Mouse (Mus musculus): Measurements from ENCODE around the gene Phlpp2. TPM values are rescaled to one million over a fixed set of nuclear protein-coding genes. Genes with fewer than 3 reads are reported as not detected.

Phlpp2 gene
- polyA plus RNA-seq, 1 experiment from 2014 or later = 2.0 TPM

DNA sequence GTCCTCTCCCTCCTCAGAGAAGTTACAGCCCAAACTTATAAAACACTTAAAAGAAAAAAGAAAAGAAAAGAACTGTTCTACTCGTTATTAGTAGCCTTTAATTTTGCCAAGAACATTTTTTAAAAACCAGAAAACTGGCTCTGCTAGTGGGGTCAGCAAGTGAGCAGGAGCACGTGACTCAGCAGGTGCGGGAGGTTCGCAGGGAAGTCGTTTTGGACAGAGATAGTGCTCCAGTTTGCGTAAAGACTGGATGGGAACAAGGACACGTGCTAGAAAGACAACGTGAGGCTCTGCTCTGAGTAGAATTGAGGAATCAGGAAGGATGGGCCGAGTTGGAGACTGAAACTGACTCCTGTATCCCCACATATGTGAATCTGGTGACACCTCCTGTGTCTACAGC is 94.6 kb downstream of the Phlpp2 start:
- no peak overlapping the region for H3K4me3 ChIP-seq (ENCODE audit: inconsistent target)
- H3K36me3 ChIP-seq (ENCODE audit: inconsistent target) = no peaks in the 10 kb centered on the region
- no peak overlapping the region for H3K27ac ChIP-seq
- 66% methylated on average over 9 of the region's 9 CpGs for WGBS (ENCODE audit: missing documents)
- H3K79me2 ChIP-seq (ENCODE audit: inconsistent target) = no peaks in the 10 kb centered on the region

DNA sequence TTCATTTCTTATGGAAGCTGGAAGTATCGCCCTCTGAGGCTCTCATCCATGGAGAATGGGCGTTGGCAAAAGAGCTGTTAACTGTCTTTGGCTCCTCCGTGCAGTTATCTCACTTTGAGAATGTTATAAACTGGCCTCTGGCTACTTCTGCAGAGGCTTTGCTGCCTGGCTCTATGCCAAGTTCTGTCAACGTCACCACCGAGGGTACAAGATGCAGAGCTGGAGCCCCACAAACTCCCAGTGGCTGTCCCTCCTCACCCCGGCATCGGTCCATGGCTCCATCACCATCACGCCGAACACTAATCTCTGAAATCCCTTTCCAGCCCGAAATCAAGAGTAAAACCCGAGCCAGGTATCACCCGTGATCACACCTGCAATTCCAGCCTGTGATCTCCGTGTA is 95.1 kb downstream of the Phlpp2 start:
- WGBS (ENCODE audit: missing documents) = 78% methylated on average over 13 of the region's 13 CpGs
- Histone ChIP-seq H3K36me3 (ENCODE audit: inconsistent target) (no peaks in the 10 kb centered on the region), H3K79me2 (ENCODE audit: inconsistent target) (no peaks in the 10 kb centered on the region), H3K4me3 (ENCODE audit: inconsistent target) (no peak overlapping the region), H3K27ac (no peak overlapping the region)

DNA sequence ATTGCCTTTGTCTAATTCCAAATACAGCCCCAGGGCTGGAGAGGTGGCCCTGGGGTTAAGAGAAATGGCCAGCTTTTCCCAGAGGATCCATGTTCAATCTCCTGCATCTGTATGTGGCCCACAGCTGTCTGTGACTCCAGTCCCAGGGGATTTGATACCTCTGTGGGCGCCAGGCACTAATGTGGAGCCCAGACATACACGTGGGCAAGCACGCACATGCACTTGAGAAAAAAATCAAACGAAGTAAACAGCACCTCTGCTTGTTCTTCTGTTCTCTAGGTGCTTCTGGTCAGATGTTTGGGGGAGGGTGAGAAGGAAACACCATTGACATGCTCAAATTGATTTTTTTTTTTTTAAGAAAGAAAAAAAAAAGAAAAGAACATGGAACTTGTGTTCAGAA is 95.8 kb downstream of the Phlpp2 start:
- 69% methylated on average over 4 of the region's 4 CpGs for WGBS (ENCODE audit: missing documents)
- Histone ChIP-seq H3K4me3 (ENCODE audit: inconsistent target) (no peak overlapping the region), H3K79me2 (ENCODE audit: inconsistent target) (no peaks in the 10 kb centered on the region), H3K36me3 (ENCODE audit: inconsistent target) (no peaks in the 10 kb centered on the region), H3K27ac (no peak overlapping the region)

DNA sequence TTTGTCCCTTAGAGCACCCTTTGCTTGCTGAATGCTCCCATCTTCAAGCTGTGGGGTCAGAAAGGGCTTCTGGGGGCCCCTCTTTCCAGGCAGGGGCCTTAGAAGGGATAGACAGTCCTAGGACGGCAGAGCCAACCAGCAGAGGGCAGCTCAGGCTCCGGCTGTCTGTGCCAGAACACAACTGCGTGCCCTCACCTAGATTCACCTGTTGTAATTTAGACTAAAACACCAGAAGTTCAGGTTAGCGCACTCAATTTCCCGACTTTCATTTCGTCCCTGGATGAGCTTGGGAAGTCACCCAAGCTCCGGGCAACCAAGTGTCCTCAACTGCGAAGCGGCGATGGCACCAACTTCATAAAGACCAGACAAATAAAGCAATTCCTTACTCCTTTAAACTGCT is 100.5 kb downstream of the Phlpp2 start:
- H3K4me3 ChIP-seq (ENCODE audit: inconsistent target) = no peak overlapping the region
- H3K27ac ChIP-seq = no peak overlapping the region
- WGBS (ENCODE audit: missing documents) = 61% methylated on average over 10 of the region's 10 CpGs
- no peaks in the 10 kb centered on the region for H3K79me2 ChIP-seq (ENCODE audit: inconsistent target)
- no peaks in the 10 kb centered on the region for H3K36me3 ChIP-seq (ENCODE audit: inconsistent target)

DNA sequence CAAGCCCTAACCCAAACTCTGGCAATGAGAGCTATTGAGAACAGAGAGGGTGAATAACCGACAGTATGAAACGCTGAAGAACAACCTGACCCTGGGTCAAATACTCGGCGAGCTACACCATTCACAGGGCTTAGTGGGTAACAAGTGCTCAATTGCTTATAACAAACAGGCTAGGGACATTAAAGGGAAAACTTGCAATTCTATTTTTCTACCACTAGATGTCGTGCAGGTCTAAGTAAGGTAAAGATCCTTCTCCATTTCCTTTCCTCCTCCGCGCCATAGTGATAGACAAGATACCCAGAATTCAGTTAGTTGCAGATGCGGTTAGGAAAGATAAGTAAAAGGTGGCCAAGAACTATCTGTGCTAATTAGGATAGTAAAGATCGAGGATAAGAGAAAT is 102.0 kb downstream of the Phlpp2 start:
- H3K36me3 ChIP-seq (ENCODE audit: inconsistent target) = no peaks in the 10 kb centered on the region
- no peak overlapping the region for H3K27ac ChIP-seq
- H3K79me2 ChIP-seq (ENCODE audit: inconsistent target) = no peaks in the 10 kb centered on the region
- H3K4me3 ChIP-seq (ENCODE audit: inconsistent target) = no peak overlapping the region
- WGBS (ENCODE audit: missing documents) = 12% methylated on average over 9 of the region's 9 CpGs

DNA sequence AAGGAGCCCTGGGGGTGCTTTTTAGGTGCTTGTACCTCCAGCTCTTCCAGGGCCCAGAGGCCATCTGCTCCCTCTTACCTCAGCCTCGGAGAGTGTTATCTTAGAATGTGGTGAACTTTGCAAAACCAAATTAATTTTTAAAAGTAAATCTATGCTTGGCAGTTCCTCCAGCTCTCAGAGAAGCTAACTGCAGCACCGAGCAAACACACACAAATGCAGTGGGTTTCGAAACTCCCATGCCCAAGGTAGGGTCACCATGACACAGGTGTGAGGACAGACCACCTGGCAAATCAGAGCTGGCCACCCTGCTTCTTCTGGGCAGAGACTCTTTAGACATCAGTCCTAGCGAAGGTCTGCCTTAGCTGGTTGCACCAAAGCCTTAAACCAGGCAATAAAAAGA is 104.6 kb downstream of the Phlpp2 start:
- 81% methylated on average over 4 of the region's 4 CpGs for WGBS (ENCODE audit: missing documents)
- H3K27ac ChIP-seq = no peak overlapping the region
- no peaks in the 10 kb centered on the region for H3K36me3 ChIP-seq (ENCODE audit: inconsistent target)
- no peak overlapping the region for H3K4me3 ChIP-seq (ENCODE audit: inconsistent target)
- no peaks in the 10 kb centered on the region for H3K79me2 ChIP-seq (ENCODE audit: inconsistent target)

DNA sequence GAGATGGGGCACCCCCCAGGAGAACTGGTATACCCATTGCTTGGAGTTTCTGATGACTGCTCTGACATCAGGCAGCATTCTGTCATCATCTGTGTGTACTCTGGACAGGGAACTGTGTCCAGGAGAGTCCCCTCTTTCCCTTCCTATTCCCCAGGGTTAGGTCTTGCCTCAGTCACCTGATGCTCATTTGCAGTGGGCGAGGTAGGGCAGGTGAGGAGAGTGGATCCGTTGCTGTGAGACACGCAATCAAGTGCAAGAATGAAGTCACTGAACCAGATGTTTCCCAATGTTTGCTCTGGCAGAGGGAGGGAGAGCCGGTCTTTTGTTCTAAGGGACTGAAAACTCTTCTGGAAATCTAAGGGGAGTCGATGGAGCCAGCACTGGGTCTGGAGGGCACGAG is 111.0 kb downstream of the Phlpp2 start:
- Histone ChIP-seq H3K4me3 (ENCODE audit: inconsistent target) (no peak overlapping the region), H3K27ac (no peak overlapping the region), H3K36me3 (ENCODE audit: inconsistent target) (no peaks in the 10 kb centered on the region), H3K79me2 (ENCODE audit: inconsistent target) (no peaks in the 10 kb centered on the region)
- WGBS (ENCODE audit: missing documents) = 74% methylated on average over 5 of the region's 6 CpGs

DNA sequence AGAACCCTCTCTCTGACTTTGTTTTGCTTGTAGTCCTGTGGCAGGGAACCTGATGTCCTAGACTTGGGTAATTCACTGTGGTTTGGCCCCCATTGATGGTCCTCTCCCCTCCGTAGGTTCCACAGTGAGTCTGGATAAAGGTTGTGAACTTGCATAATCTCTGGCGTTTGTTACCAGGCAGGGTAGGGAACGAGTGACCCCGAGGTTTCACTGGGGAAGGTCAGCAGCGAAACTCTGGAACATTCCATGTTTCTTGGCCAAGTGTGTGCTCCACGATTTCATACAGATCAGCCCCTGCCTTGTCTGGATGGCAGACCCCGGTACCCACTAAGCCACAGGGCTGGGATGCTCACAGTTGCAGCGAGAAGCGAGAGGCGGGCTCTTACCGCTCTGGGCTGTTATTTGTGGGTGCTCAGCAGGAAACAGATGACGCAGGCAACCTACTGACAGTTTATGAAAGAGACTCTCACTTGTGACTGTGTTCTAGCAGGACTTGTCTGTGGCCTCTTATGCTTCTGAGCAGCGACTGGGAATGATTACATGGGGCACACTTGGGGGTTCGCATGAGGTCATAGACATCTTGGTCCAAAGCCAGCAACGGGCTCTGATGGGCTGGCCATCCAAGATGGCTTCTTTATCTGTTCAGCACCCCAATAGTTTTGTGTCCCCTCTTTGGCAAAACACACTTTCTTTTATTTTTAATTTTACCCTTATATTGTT is 114.2 kb downstream of the Phlpp2 start:
- Histone ChIP-seq H3K27ac (no peak overlapping the region), H3K79me2 (ENCODE audit: inconsistent target) (no peaks in the 10 kb centered on the region), H3K4me3 (ENCODE audit: inconsistent target) (no peak overlapping the region), H3K36me3 (ENCODE audit: inconsistent target) (no peaks in the 10 kb centered on the region)
- WGBS (ENCODE audit: missing documents) = 63% methylated on average over 15 of the region's 15 CpGs

DNA sequence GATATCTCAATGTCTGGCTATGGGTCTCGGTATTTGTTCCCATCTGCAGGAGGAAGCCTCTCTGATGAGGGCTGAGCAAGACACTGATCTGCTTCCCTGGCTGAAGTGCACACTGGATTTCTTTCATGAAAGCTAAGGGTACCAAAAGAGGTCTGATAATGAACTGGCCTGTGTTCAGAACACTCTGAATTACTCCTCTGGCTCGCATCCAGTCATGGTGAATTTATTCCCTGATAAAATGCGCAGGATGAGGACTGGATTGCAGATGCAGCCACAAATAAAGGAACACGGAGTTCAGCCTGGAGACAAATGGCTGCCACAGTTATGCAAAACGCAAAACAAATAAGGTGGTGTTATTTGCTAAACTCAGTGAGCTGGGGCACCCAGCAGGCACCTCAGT is 115.6 kb downstream of the Phlpp2 start:
- Histone ChIP-seq H3K27ac (no peak overlapping the region), H3K79me2 (ENCODE audit: inconsistent target) (no peaks in the 10 kb centered on the region)
- WGBS (ENCODE audit: missing documents) = 78% methylated on average over 5 of the region's 5 CpGs

DNA sequence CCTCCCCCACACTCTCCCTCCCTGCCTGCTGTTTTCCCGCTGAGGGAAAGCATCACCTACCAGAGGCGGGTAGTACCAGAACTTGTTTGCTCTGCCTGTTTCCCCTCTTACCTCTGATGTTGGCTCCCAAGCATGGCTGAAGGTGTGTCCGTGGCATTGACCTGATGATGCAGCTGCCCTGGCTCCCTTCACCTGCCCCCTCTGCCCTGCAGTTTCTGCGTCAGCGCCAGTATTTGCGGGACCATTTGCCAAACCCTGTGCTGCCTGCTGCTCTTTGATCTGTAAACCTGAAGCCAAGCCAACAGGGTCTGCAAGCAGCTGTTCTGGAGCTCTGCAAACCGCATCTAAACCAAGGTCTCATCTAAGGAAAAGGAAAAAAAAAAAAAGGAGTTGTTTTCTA is 118.0 kb downstream of the Phlpp2 start:
- H3K36me3 ChIP-seq (ENCODE audit: inconsistent target) = no peaks in the 10 kb centered on the region
- no peak overlapping the region for H3K4me3 ChIP-seq (ENCODE audit: inconsistent target)
- no peak overlapping the region for H3K27ac ChIP-seq
- 70% methylated on average over 7 of the region's 7 CpGs for WGBS (ENCODE audit: missing documents)
- H3K79me2 ChIP-seq (ENCODE audit: inconsistent target) = no peaks in the 10 kb centered on the region

More for the DNA sequence above, 115.6 kb downstream of the Phlpp2 start:
- Histone ChIP-seq H3K4me3 (ENCODE audit: inconsistent target) (no peak overlapping the region), H3K36me3 (ENCODE audit: inconsistent target) (no peaks in the 10 kb centered on the region)

DNA sequence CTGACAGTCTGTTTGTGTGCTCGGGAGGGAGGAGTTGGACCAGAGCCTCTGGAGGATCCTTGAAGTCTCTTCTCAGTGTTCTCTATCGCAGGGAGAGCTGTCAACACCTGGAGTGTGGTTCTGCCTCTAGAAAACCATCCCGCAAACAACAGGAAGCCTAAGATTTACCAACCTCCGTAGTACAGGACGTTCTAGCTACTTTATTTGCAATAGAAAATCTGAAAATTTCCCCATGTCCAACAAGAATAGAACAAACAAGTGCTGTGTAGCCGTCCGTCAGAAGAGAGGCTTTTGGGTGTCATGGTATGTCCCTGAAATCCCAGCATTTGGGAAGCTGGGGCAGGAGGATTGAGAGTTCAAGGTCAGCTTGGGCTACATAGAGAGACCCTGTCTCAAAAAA is 119.4 kb downstream of the Phlpp2 start:
- H3K27ac ChIP-seq = no peak overlapping the region
- 84% methylated on average over 7 of the region's 7 CpGs for WGBS (ENCODE audit: missing documents)

DNA sequence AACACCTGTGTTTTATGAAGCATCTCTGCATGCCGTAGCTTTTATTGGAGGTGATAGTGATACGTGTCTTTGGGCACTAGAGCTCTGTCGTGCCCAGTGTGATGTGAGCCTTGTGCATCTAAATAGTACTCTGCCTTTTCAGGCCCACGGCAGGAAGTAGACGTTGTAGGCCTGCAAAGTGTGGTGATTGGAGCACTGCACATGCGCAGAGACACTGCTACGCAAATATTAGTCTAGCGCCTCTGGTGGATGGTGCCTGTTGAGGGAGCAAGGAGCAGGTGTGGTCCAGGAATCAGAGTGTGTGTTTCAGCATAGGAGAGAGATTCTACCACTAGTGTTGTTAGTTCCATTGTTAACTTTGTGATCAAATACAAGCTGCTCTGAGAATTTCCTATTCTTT is 120.8 kb downstream of the Phlpp2 start:
- 90% methylated on average over 8 of the region's 8 CpGs for WGBS (ENCODE audit: missing documents)
- H3K4me3 ChIP-seq (ENCODE audit: inconsistent target) = no peak overlapping the region
- H3K79me2 ChIP-seq (ENCODE audit: inconsistent target) = no peaks in the 10 kb centered on the region
- no peaks in the 10 kb centered on the region for H3K36me3 ChIP-seq (ENCODE audit: inconsistent target)
- H3K27ac ChIP-seq = no peak overlapping the region

More for the DNA sequence above, 119.4 kb downstream of the Phlpp2 start:
- Histone ChIP-seq H3K4me3 (ENCODE audit: inconsistent target) (no peak overlapping the region), H3K79me2 (ENCODE audit: inconsistent target) (no peaks in the 10 kb centered on the region), H3K36me3 (ENCODE audit: inconsistent target) (no peaks in the 10 kb centered on the region)

DNA sequence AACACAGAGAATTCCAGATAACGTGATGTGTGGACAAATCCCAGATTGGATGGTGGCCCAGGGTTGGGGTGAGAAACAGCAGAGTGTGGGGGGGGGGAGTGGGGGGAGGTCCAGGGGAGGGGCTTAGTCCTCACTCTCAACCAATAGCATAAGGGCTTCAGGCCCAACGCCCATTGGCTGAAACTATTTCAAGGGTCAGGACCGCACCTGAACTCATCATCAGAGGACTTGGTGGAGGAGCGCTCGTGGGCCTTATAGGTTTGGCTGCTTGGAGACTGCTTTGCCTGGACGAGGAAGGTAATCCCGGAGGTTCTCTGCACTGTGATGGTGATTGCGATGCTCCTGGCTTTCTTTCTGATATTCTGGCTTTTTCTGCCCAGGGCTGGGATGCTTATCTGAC is 121.9 kb downstream of the Phlpp2 start, which contains the start of gene Tat:
Gene Tat, plus strand, starts transcription at position 214 of the 400 bp plus-strand sequence.
- H3K27ac ChIP-seq = no peak within 1 kb of the TSS
- H3K79me2 ChIP-seq (ENCODE audit: inconsistent target) = no peaks in the 10 kb centered on the region
- no peak within 1 kb of the TSS for H3K4me3 ChIP-seq (ENCODE audit: inconsistent target)
- H3K36me3 ChIP-seq (ENCODE audit: inconsistent target) = no peaks in the 10 kb centered on the region
- 89% methylated on average over 8 of the region's 8 CpGs for WGBS (ENCODE audit: missing documents)

DNA sequence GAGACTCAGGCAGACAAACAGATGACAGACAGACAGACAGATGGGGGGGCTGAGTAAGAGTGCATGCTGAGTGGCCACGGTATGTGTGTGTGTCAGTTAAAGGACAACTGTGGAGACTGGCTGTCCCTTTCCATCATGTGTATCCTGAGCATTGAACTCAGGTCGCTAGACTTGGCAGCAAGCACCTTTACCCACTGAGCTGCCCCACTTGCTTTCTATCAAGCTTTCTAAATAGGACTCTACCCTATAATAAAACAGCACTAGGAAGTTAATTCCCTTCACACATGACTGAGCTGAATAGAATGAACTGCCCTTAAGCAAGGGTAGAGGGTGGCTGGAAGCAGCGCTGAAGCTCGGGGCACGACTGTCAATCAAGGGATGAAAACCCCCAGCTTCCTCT is 123.8 kb downstream of the Phlpp2 start:
- H3K27ac ChIP-seq = no peak overlapping the region
- WGBS (ENCODE audit: missing documents) = 90% methylated on average over 5 of the region's 5 CpGs
- no peak overlapping the region for H3K4me3 ChIP-seq (ENCODE audit: inconsistent target)
- H3K79me2 ChIP-seq (ENCODE audit: inconsistent target) = no peaks in the 10 kb centered on the region
- no peaks in the 10 kb centered on the region for H3K36me3 ChIP-seq (ENCODE audit: inconsistent target)

DNA sequence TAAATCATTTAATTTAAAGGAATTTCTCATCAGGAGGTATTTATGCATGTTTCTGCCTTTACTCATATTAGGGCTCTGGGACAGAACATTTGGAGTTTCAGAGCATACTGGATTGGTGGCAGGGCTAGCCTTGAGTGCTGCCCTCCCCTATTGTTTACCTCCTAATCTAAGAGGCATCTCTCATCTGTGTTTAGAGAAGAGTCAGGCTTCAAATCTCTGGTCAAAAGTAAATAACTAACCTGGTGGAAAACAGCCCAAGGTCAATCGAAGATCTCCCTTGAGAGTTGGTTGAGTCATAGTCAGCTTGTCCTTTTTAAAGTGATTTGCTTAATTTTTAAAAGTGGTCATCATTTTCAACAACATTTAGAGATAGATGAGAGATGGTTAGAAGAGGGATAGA is 124.6 kb downstream of the Phlpp2 start:
- Histone ChIP-seq H3K79me2 (ENCODE audit: inconsistent target) (no peaks in the 10 kb centered on the region), H3K36me3 (ENCODE audit: inconsistent target) (no peaks in the 10 kb centered on the region), H3K27ac (no peak overlapping the region), H3K4me3 (ENCODE audit: inconsistent target) (no peak overlapping the region)
- 71% methylated on average over 1 of the region's 1 CpGs for WGBS (ENCODE audit: missing documents)
